Mouse (Mus musculus) right cerebral cortex, postnatal 14 days (tissue): ENCODE data around the gene Fam241a.

ENCODE experiments used
- DNase-seq: peaks from one replicate; pipeline ENCODE4 v3.0.0; 2022

Gene Fam241a

DNA sequence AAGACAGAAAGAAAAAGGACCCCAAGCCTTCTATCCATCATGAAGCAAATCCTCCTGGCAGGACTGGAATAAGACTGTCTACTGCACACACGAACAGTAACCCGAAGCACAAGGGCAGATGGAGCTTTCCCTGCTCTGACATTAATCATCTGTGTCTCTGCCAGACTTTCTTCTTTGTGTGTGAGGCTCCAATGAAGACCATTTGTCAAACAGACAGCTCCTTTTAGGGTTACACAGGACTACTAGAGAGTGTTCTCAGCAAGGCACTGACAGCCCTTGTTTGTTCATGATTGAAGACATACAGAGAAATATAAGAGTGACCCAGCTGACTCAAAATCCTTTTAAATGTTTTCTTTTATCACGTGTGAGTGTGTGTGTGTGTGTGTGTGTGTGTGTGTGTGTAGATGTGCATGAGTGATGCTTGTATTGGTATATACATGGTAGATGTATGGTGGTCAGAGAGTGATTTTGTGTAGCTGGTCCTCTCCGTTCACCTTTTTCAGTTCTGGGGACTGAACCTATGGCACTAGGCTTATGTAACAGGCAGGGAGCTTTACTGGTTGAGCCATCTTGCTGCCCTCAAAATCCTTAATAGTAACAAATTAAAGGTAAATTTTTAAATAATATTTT is 21.8 kb downstream of the Fam241a start:
- DNase-seq, result no peak

DNA sequence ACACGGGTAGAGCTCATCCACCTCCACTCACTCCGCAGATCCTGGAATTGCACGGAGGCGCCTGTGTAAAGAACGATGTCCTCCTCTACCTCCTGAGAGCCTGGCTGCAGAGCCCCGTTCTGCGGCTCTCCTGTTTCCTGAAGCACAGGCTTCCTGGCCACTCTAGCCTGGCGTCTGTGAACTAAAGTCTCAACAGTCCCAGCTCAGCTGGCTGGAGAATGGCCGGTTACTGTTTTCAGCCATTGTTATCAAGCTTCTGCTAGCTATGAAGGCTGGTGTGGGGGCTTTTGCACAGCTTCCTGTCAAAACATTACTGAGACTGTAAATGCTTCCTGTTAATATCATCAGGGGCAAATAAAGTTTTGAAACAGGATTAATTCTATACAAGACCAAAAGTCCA is 24.5 kb downstream of the Fam241a start:
- no peak for DNase-seq

DNA sequence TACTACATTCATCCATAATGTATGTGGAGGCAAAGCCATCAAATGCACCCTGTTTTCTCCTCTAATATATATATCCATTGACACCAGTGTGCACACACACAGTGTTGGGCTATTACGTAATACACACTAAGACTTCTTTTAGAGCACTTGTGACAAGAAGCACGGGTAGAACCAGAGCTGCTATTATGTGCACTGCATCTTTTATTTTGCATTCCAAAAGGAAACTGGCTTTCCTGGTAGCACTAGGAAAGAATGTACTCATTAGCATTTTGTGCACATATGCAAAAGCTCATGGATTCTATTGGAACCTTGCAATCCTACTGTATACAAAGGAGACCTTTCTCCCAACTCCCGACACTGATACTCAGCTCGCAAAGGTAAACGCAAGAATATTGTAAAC is 27.2 kb downstream of the Fam241a start:
- DNase-seq, result no peak

DNA sequence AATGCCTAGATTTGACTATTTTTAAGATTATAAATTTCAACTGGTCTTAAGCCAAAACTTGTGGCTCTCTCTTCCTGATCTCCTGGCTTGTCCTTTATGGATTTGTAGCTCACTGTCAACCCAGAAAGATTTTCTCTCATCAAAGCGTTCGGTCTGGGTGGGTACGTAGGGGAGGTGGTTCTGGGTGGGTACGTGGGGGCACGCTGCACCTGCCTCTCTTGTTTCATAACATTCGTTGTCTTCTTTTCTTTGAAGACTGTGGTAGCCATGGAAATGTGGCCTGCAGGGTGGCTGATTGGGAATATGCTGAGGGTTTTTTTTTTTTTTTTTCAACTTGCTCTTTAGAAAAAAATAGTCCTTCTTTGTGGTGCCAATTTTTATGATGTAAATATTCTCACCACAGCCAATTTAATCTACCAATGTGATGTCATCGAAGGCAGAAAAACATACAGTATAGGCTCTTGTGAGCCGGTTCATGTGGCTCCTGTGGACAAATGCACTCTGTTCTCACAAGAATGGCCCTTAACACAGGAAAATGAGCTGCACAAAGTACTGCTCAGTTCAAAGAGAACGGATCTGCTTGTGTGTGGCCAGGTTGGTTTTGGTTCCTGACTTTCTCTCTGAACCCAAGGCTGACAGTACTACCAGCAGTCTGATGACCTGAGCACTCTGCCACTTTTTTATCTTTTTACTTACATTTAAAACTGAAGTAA is 27.9 kb downstream of the Fam241a start:
- DNase-seq, result no peak

DNA sequence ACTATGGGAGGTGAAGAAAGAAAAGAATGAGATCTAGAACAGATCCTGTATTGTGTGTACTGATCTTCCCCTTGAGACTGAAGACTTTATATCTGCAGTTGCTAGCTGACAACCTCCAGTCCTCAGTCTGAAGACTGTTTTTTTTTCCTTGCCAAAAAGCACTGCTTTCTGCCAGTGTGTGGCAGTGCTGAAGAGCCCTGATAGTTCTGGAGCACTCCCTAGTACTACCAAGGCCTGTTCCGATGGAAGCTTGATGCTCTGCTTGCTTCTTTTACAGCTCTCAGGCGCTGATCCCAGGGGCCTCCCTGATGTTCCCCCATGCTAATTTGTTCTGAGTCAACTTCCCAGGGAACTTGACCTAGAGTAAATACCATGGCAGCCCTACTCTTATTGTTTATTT is 31.9 kb downstream of the Fam241a start:
- DNase-seq, result no peak

DNA sequence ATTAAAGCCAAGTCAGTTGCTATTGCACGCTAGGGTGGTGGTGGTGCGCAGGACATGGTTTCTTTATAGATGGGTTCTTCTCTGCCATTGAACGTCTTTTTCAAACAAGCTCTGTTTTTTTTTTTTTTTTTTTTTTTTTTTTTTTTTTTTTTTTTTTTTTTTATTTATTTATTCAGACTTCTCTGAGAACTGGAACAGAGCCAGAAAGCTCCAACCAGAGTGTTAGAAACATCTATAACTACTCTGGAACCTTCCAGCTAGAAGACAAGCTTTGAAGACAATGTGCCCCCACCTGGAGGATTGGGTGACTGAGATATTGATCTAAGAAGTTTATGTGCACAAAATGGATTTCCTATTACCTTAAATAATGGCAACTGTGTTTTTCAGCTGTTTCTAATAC is 32.6 kb downstream of the Fam241a start:
- no peak for DNase-seq

DNA sequence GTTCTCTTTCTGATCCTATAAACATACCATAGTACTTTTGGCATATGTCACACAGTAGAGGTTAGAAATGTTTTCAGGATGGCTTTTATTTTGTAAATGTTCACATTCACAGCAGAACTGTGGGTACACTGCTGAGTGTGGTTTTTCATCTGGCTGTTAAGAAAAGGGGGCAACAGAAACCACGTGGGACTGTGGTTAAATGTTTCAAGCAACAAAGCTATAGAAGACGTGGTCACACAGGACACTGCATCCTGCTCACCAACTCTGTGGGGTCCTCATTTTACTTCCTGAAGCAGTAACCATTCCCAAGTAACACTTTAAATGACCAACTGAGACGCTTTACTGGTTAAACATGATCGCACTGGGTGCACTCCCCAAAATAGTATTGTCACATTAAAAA is 33.6 kb downstream of the Fam241a start:
- DNase-seq, result no peak

DNA sequence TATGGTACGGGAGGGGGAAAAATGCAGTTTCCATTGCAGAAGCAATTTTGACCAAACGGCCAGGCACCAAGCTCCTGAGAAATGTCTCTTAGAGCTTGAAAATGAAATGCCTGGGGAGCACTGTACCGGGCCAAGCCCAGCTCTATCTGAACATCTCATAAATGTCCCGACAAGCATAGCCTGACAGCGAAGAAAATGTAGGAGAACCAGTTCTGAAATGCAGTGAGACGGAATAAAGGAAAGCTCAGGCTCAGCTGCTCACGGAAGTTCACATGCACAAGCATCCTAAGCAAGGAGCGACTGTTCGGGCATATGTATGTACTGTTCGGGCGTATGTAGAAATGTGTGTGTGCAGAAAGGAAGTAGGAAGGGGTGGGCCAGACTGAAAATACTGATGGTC is 34.8 kb downstream of the Fam241a start:
- DNase-seq, result no peak

DNA sequence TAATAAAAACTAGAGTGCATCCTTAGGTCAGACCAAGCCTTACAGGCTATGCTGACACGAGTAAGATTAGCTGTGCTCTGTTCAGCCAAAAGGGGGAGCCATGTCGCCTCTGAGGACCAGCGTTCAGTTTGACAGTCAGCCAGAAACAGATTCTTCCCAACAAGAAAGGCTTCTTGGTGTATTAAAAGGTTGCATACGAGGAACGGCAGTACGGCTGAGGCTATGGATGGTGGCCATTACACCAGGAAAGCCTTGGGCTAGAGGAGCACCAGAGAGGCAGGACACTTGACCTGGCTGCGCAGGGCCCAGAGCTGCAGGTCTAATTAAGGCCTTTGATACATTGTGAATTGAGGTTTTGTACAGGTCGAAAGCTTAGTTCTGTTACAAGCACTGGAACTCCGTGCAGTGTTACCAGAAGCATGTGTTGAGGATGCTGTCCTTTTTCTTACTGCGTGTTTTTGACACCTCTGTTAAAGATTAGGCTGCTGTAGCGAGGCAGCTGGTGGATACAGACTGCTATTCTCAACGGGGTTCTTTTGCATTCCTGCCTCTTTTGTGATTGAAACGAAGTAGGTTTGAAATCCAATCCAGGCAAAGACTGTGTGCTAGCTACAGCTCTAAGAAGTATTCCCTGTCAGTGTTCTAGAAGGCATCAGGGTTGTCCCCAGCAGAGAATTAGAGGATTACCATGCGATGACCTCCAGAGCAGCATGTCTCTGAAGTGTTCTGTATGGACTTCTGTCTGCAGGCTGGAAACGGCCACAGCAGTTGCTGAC is 42.5 kb downstream of the Fam241a start:
- peak; percentile 69 for DNase-seq

DNA sequence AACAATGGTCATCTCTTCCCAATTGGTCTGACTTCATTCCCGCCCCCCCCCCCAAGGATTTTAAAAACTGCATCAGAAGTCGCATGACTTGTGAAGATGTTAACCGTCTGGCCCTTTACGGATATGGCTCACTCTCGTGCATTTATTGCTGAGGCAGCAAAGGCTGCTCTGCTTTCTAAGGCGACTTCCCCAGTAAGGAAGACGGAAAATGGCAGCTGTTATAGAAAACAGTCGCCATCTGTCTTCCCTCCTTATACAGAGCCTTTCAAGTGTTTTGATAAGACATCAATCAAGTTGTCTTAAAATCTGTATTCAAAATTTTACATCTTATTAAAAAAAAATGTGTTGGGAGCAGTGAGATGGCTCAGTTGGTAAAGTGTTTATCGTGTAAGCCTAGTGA is 43.4 kb downstream of the Fam241a start:
- no peak for DNase-seq

DNA sequence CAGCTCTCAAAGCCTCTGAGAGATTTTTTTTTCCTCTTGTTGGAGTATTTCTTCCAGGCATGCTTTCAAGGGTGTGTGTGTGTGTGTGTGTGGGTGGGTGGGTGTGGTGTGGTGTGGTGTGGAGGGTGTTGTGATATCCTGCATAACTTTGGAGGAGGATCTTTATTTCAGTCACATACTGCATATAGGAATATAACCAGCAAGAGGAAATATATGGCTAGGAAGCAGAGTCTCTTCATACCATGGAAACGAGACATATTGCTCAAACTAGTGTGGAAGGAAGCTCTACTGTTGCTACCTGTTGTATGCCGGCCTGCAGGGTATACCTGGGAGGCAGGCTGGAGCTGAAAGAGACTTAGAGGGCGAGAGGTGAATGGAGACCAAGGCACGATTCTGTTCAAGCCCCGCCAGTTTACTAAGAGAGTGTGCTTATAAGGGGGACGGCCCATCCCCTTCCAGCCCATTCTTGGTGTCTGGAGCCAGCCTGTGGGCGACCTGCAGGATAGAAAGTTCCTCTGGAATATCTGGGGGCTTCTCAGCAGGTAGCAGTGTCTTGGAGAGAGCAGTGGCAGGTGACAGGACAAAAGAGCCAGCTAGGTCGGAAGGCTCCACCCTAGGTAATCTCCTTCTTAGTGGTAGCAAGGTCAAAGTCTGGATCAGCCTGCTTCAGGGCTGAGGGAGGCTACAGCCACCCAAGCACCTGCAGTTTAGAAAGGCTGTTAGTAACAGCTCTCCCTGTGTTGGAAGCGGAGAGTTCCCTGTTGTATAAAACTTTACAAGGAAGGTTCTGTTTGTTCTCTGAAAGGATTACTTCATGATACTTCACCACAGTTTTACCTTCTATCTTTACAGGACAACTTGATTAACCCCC is 45.1 kb downstream of the Fam241a start:
- no peak for DNase-seq

DNA sequence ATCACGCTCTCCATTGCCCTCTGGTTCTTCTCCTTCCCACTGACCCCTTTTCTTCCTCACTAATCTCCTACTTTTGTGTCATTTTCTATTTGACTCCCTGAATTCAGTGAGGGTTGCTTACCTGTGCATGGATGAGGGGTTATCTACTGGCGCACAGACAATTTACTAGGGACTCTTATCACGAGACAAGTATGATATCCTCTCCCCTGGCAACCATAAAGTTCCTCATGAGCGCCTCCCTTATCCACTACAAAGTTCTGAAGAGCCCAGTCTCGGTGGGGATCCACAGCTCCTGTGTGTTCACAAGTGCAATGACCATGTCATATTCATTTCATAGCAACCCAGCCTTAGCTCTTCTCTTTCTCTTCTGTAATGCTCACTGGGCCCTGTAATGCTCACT is 46.2 kb downstream of the Fam241a start:
- no peak for DNase-seq

DNA sequence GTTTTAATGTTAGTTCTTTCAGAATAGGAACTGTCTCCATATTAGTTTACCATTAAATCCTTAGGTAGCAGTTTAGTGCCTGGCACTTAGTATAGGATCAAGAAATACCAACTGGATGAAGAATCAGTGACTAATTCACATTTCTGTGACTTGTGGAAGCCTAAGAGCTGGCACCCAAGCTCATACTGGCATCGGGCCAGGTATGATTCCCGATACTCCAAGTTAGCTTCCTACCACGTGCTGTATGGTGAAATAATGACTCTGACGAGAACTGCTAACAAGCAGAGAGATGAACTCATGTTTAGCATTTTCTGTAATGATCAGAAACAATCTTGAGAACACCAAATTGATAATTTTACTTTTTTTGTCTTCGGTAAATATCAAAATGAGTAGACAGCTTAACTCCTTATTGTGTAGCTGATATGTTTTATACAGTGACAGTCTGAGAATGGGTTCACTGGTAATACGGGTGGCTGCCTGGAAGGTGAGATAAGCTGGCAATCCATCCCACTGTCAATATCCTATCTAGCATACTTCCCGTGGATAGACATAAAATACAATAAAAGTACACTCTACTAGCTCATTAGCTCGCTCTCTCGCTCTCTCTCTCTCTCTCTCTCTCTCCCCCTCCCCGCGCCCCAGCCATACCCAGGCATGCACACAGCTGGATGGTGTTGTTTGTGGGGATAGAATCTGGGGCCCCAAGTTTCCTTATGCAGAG is 47.9 kb downstream of the Fam241a start:
- no peak for DNase-seq

DNA sequence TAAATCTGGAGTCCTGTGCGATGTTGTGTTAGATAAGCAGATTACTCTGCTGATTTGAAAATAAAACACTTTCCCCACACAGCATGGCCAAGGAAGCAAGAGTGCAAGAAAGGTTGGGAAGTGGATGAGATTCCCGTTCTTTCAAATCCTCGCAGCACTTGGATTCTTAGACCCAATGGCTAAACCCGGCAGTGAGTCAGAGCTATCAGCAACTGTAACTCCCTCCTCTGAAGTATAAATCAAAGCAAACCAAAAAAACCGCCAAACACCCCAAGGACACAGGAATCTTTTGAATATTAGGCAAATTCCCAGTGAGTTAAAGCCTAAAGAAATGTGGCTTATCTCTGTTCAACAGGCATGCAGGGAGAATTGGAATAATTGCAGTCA is 52.2 kb downstream of the Fam241a start:
- no peak for DNase-seq

DNA sequence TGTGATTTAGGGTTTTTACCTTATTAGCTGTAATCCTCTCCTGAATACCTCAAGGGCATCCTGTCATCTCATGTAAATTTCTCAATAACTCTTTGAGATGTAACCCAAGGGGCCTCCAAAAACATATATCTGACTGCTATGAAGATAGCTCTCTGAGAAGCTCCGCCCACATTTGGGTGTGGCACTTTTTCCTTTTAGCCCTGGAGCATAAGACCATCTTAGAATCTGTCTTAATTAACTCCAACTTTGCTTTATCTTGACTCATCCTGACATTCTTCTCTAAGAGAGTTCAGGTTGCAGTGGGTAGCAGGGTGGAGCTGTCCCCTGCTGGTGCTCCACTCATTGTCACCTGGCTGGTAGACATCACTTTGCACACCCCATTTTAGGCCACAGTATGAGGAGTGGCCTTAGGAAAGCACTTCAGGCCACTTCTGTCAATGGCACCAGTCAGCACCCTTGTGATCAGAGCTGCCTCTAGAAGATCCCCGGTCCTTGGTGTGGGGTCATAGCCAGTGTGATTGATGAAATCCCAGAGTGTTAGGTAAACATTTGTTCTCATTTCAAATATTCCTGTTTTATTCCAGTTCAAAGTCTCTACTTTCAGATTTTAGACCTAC is 52.7 kb downstream of the Fam241a start:
- DNase-seq, result no peak

DNA sequence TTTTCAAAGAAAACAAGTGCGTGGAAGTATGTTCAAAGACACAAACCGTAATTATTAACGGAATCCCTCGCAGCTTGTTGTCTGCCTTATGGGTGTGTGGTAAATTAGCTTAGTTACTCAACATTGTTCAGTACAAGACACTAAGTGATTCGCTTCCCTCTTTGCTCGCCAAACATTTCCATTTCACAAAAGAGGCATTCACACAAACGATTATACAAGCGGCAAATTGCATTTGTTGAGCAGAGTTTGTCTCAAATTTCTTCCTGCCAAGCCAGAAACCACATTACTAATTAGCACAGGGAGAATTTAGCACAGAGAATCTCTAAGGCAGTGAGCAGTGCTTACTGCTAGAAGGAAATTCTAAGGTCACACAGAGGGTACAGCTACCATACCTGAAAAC is 54.2 kb downstream of the Fam241a start:
- no peak for DNase-seq

DNA sequence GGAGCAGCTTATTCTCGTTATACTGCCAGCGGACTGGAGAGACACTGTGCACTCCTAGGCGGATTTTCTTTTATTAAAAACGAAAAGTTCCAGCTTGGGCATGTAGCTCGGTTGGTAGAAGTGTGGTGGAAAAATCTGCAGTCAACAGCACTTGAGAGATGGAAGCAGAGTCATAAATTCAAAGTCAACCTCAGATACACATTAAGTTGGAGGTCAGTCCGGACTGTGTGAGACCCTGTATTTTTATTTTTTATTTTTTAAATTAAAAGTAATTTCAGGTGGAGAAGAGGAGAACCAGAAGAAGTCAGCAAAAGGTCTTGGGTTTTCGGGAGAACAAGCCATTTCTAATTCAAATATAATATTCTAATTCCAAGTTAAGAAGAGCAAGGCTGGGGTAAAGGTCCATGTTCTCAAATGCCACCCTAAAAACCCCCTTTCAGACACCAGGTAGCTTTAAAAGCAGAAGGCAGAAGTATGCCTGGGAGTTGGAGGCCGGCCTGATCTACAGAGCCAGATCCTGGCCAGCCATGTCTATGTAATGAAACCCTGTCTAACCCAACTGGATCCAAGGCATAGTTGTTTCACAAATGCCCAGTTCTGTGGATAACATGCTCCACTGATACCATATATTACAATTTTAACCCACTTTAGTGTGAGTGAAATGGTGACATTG is 58.0 kb downstream of the Fam241a start:
- no peak for DNase-seq

DNA sequence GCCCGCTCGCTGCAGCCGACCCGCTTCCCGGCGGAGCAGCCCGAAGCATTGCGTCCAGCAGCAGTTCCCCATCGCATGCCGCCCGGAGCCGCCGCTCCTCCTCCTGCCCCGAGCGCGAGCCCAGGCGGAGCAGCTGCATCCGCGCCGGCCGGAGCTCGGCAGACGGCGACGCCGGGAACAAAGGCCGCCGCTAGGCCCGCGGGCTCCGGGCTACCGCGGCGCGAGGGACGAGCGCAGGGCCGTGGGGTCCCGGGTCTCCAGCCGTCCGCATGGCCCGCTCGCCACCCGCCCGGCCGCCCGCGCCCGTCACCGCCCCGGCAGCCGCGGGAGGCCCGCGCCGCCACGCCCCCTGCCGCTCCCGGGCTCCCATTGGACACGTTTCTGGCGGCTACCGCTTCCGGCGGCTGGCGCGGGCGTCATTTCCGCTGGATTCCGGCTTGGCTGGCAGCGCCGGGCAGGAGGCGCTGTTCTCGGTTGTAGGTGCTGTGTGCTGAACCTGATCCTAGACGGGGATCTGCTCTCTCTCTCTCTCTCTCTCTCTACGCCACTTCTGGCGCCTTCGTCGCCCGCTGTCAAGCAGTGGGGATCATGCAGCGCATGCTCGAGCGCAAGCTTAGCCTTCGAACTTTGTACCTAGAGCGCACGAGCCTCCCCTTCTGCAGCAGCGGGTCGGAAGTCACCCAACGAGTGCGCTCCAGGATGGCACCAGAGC is 58.8 kb downstream of the Fam241a start, which contains the start of gene Ap1ar:
Gene Ap1ar, minus strand, starts transcription at position 370 of the 712 bp plus-strand sequence.
- DNase-seq, result peak; percentile 96

DNA sequence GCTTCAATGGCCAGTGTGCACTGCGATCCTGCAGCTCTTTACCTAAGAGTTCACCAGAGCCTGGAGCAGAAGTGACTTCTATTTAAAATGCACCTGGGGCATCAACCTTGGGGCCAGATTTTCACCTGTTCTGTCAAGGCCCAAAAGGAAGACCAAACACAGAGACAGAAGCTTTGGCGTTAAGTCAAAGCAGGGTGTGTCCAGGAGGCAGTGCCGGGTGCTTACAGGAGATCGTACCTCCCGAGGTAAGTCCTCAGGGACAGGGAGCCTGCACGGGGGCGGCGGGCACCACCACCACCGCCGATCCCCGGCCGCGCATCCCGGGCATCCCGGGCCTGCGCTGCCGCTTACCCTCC is 59.3 kb downstream of the Fam241a start:
- no peak for DNase-seq

DNA sequence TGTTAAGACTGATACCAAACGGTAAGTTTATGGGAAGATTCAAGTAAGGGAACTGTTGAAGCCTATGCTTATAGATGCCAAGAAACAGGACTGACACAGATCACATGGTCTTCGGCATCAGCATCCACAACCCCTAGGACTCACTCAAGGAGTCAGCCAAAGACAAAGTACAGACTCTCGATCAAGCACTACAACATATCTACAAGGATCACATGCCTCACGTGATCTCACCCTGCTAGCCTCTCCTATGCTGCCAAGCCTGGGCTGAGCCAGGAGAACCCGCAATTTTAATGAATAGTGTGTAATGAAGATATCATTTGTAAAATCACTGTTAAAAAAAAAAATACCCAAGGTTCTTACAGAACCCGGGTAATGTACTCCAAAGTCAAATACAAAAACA is 60.5 kb downstream of the Fam241a start:
- DNase-seq, result no peak

DNA sequence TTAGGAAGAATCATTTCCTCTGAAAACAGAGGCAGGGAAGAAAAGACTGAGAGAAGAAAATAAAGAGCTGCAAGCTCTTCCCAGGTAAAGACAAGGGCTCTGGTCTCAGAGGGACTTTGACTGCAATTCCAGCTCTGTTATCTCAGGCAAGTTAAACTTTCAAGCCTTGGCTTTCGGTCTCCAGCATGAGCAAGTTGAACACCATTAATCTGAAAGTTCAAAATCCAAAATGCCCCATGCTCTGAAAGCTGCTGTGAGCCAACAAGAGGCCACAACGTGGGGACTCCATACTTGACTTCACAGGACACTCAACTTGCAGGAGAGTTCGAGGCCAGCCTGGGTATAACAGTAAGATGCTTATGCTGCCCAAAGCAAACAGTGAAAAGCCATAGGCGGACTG is 62.1 kb downstream of the Fam241a start:
- DNase-seq, result no peak
